Mouse (Mus musculus): ENCODE measurements around the gene Pou2f1.

DNA sequence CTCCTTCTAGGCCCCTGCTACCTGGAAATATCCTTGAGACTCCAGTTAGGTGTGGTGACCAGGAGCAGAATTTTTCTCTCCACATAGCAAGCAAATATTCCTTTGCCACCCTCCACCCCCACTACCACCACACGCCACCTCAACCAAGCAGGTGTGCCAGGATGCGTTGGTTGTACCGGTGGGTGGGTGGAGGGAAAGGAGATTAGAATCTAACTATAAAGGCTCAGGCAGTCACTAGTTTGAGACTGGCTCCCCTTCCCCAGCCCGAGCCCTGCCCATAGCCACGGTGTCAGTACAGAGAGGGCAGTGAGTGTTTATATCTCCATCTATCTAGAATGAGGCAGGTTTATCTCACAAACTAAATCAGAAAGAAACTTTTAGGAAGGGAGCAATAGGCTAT is 174.3 kb downstream of the Pou2f1 start:
- TF ChIP-seq POLR2A (IDR thresholded peaks at IDR 0.05; ENCODE audit: control insufficient read depth, low read depth, low read length) (no peak), CTCF (IDR thresholded peaks at IDR 0.05; ENCODE audit: control insufficient read depth, insufficient read depth, insufficient replicate concordance, low read depth, low read length) (no peak)
